Mouse (Mus musculus): ENCODE measurements around the gene Accs. TPM values are rescaled to one million over a fixed set of nuclear protein-coding genes. Genes with fewer than 3 reads are reported as not detected.

The Accs gene
- polyA plus RNA-seq, 1 experiment: 4.2 TPM

GRCm38 (mm10) chr2:93841349-93841748, 8.4 kb downstream of the Accs start:
- Histone ChIP-seq H3ac (ENCODE audit: control insufficient read depth, insufficient read length) (no peak overlapping the region), H3K27me3 (ENCODE audit: control insufficient read depth, insufficient read depth, insufficient read length) (no peaks in the 10 kb centered on the region), H3K4me3 (no peak overlapping the region), H3K36me3 (ENCODE audit: control insufficient read depth, insufficient read depth) (no peaks in the 10 kb centered on the region), H3K79me2 (ENCODE audit: control insufficient read depth, insufficient read depth) (no peaks in the 10 kb centered on the region), H3K4me2 (ENCODE audit: low read depth) (no peak overlapping the region)
- TF ChIP-seq MYOG (IDR thresholded peaks at IDR 0.05; ENCODE audit: control insufficient read depth in 1 of 3, insufficient read depth in 1 of 3, insufficient read length in 2 of 3, low read depth in 2 of 3) (no peak), CEBPB (IDR thresholded peaks at IDR 0.05; ENCODE audit: insufficient read depth, poor library complexity, severe bottlenecking) (no peak), MYOD1 (IDR thresholded peaks at IDR 0.05; ENCODE audit: control insufficient read depth in 1 of 3, insufficient read length in 2 of 3, low read depth in 2 of 3) (no peak), TCF12 (IDR thresholded peaks at IDR 0.05; ENCODE audit: insufficient read depth, poor library complexity, severe bottlenecking) (no peak), MAX (IDR thresholded peaks at IDR 0.05; ENCODE audit: low read depth) (no peak), USF1 (IDR thresholded peaks at IDR 0.05; ENCODE audit: low read depth) (no peak), REST (IDR thresholded peaks at IDR 0.05; ENCODE audit: insufficient read depth, insufficient read length) (no peak), POLR2AphosphoS2 (IDR thresholded peaks at IDR 0.05; ENCODE audit: insufficient read length, low read depth) (no peak), SRF (IDR thresholded peaks at IDR 0.05; ENCODE audit: control insufficient read depth, insufficient read length, low read depth) (no peak)

- Histone ChIP-seq H3K4me3 (no peak overlapping the region), H3ac (ENCODE audit: control insufficient read depth, insufficient read length) (no peak overlapping the region), H3K79me2 (ENCODE audit: control insufficient read depth, insufficient read depth) (no peaks in the 10 kb centered on the region), H3K36me3 (ENCODE audit: control insufficient read depth, insufficient read depth) (no peaks in the 10 kb centered on the region), H3K4me2 (ENCODE audit: low read depth) (no peak overlapping the region), H3K27me3 (ENCODE audit: control insufficient read depth, insufficient read depth, insufficient read length) (no peaks in the 10 kb centered on the region)
- TF ChIP-seq POLR2AphosphoS2 (IDR thresholded peaks at IDR 0.05; ENCODE audit: insufficient read length, low read depth) (no peak), USF1 (IDR thresholded peaks at IDR 0.05; ENCODE audit: low read depth) (no peak), E2F4 (IDR thresholded peaks at IDR 0.05; ENCODE audit: insufficient read depth) (no peak), TCF3 (IDR thresholded peaks at IDR 0.05; ENCODE audit: insufficient read length, low read depth) (no peak), POLR2A (IDR thresholded peaks at IDR 0.05; ENCODE audit: insufficient read length, low read depth) (no peak), MYOD1 (IDR thresholded peaks at IDR 0.05; ENCODE audit: control insufficient read depth in 1 of 3, insufficient read length in 2 of 3, low read depth in 2 of 3) (no peak), CEBPB (IDR thresholded peaks at IDR 0.05; ENCODE audit: insufficient read depth, poor library complexity, severe bottlenecking) (no peak), MAX (IDR thresholded peaks at IDR 0.05; ENCODE audit: low read depth) (no peak), REST (IDR thresholded peaks at IDR 0.05; ENCODE audit: insufficient read depth, insufficient read length) (no peak), TCF12 (IDR thresholded peaks at IDR 0.05; ENCODE audit: insufficient read depth, poor library complexity, severe bottlenecking) (no peak), MYOG (IDR thresholded peaks at IDR 0.05; ENCODE audit: control insufficient read depth in 1 of 3, insufficient read depth in 1 of 3, insufficient read length in 2 of 3, low read depth in 2 of 3) (no peak), SRF (IDR thresholded peaks at IDR 0.05; ENCODE audit: control insufficient read depth, insufficient read length, low read depth) (no peak)
Observed at GRCm38 (mm10) chr2:93840109-93840508, 9.6 kb downstream of the Accs start.

- H3K4me2 ChIP-seq (ENCODE audit: low read depth): no peak overlapping the region
- H3K4me3 ChIP-seq: no peak overlapping the region
- TF ChIP-seq MYOD1 (IDR thresholded peaks at IDR 0.05; ENCODE audit: control insufficient read depth in 1 of 3, insufficient read length in 2 of 3, low read depth in 2 of 3) (no peak), MYOG (IDR thresholded peaks at IDR 0.05; ENCODE audit: control insufficient read depth in 1 of 3, insufficient read depth in 1 of 3, insufficient read length in 2 of 3, low read depth in 2 of 3) (no peak), CEBPB (IDR thresholded peaks at IDR 0.05; ENCODE audit: insufficient read depth, poor library complexity, severe bottlenecking) (no peak), SRF (IDR thresholded peaks at IDR 0.05; ENCODE audit: control insufficient read depth, insufficient read length, low read depth) (no peak), TCF12 (IDR thresholded peaks at IDR 0.05; ENCODE audit: insufficient read depth, poor library complexity, severe bottlenecking) (no peak), E2F4 (IDR thresholded peaks at IDR 0.05; ENCODE audit: insufficient read depth) (no peak)
- H3K36me3 ChIP-seq (ENCODE audit: control insufficient read depth, insufficient read depth): no peaks in the 10 kb centered on the region
- H3K79me2 ChIP-seq (ENCODE audit: control insufficient read depth, insufficient read depth): no peaks in the 10 kb centered on the region
- H3ac ChIP-seq (ENCODE audit: control insufficient read depth, insufficient read length): no peak overlapping the region
- H3K27me3 ChIP-seq (ENCODE audit: control insufficient read depth, insufficient read depth, insufficient read length): no peaks in the 10 kb centered on the region
Observed at GRCm38 (mm10) chr2:93838931-93839330, 10.8 kb downstream of the Accs start.

- H3K27me3 ChIP-seq (ENCODE audit: control insufficient read depth, insufficient read depth, insufficient read length): no peaks in the 10 kb centered on the region
- H3K4me3 ChIP-seq: no peak overlapping the region
- H3K36me3 ChIP-seq (ENCODE audit: control insufficient read depth, insufficient read depth): no peaks in the 10 kb centered on the region
- no peaks in the 10 kb centered on the region for H3K79me2 ChIP-seq (ENCODE audit: control insufficient read depth, insufficient read depth)
- TF ChIP-seq SRF (IDR thresholded peaks at IDR 0.05; ENCODE audit: control insufficient read depth, insufficient read length, low read depth): no peak
- TF ChIP-seq MAX (IDR thresholded peaks at IDR 0.05; ENCODE audit: low read depth): no peak
- no peak for TF ChIP-seq REST (IDR thresholded peaks at IDR 0.05; ENCODE audit: insufficient read depth, insufficient read length)
- no peak for TF ChIP-seq TCF3 (IDR thresholded peaks at IDR 0.05; ENCODE audit: insufficient read length, low read depth)
- no peak for TF ChIP-seq CEBPB (IDR thresholded peaks at IDR 0.05; ENCODE audit: insufficient read depth, poor library complexity, severe bottlenecking)
- TF ChIP-seq MYOD1 (IDR thresholded peaks at IDR 0.05; ENCODE audit: control insufficient read depth in 1 of 3, insufficient read length in 2 of 3, low read depth in 2 of 3): no peak
- TF ChIP-seq MYOG (IDR thresholded peaks at IDR 0.05; ENCODE audit: control insufficient read depth in 1 of 3, insufficient read depth in 1 of 3, insufficient read length in 2 of 3, low read depth in 2 of 3): no peak
- no peak for TF ChIP-seq TCF12 (IDR thresholded peaks at IDR 0.05; ENCODE audit: insufficient read depth, poor library complexity, severe bottlenecking)
- no peak for TF ChIP-seq POLR2A (IDR thresholded peaks at IDR 0.05; ENCODE audit: insufficient read length, low read depth)
- TF ChIP-seq E2F4 (IDR thresholded peaks at IDR 0.05; ENCODE audit: insufficient read depth): no peak
- TF ChIP-seq USF1 (IDR thresholded peaks at IDR 0.05; ENCODE audit: low read depth): no peak
- TF ChIP-seq POLR2AphosphoS2 (IDR thresholded peaks at IDR 0.05; ENCODE audit: insufficient read length, low read depth): no peak
- H3ac ChIP-seq (ENCODE audit: control insufficient read depth, insufficient read length): no peak overlapping the region
- no peak overlapping the region for H3K4me2 ChIP-seq (ENCODE audit: low read depth)
Observed at GRCm38 (mm10) chr2:93836232-93836785, 13.4 kb downstream of the Accs start.

All from myocyte (in vitro differentiated cells).